Mouse (Mus musculus): ENCODE measurements around the gene Vil1.

- TF ChIP-seq CTCF (IDR thresholded peaks at IDR 0.05; ENCODE audit: extremely low read depth, insufficient read length, insufficient replicate concordance, low read depth, low read length) (no peak), POLR2A (IDR thresholded peaks at IDR 0.05; ENCODE audit: low read depth, low read length) (no peak)
Observed at GRCm38 (mm10) chr1:74395290-74395689, 13.9 kb upstream of the Vil1 start.

Measured in small intestine, adult 2 months (tissue).